Mouse (Mus musculus): ENCODE measurements around the gene Fam102b. TPM values are rescaled to one million over a fixed set of nuclear protein-coding genes. Genes with fewer than 3 reads are reported as not detected.
A peak's percentile ranks its signal among the peaks of the same experiment; 100 is the strongest.

Gene Fam102b
- total RNA-seq, 4 experiments from 2014 or later, result 4.2 to 7.9 (median 5.2) TPM

- no peak for DNase-seq (ENCODE audit: low spot score in 2 of 2)
Observed at GRCm38 (mm10) chr3:109012595-109012994, 14.8 kb downstream of the Fam102b start.

GRCm38 (mm10) chr3:109010489-109011260 lies 16.7 kb downstream of the Fam102b start:
- DNase-seq (ENCODE audit: low spot score in 2 of 2), result no peak

GRCm38 (mm10) chr3:109008180-109008579 lies 19.2 kb downstream of the Fam102b start:
- no peak for DNase-seq (ENCODE audit: low spot score in 2 of 2)

- DNase-seq (ENCODE audit: low spot score in 2 of 2), result no peak
Observed at GRCm38 (mm10) chr3:109005777-109006176, 21.6 kb downstream of the Fam102b start.

GRCm38 (mm10) chr3:108999173-108999572 lies 28.2 kb downstream of the Fam102b start:
- DNase-seq (ENCODE audit: low spot score in 2 of 2), result no peak

- no peak for DNase-seq (ENCODE audit: low spot score in 2 of 2)
Observed at GRCm38 (mm10) chr3:108997762-108998161, 29.6 kb downstream of the Fam102b start.

GRCm38 (mm10) chr3:108997284-108997683 lies 30.1 kb downstream of the Fam102b start:
- no peak for DNase-seq (ENCODE audit: low spot score in 2 of 2)

GRCm38 (mm10) chr3:108995379-108995778 lies 32.0 kb downstream of the Fam102b start:
- DNase-seq (ENCODE audit: low spot score in 2 of 2), result no peak

- DNase-seq (ENCODE audit: low spot score in 2 of 2), result no peak
Observed at GRCm38 (mm10) chr3:108994477-108994876, 32.9 kb downstream of the Fam102b start.

- DNase-seq (ENCODE audit: low spot score in 2 of 2), result peak in 1 of 2 experiments; percentile 15
Observed at GRCm38 (mm10) chr3:108989971-108990548, 37.3 kb downstream of the Fam102b start.

- DNase-seq (ENCODE audit: low spot score in 2 of 2), result no peak
Observed at GRCm38 (mm10) chr3:108987009-108987659, 40.3 kb downstream of the Fam102b start.

GRCm38 (mm10) chr3:108986534-108986933 lies 40.9 kb downstream of the Fam102b start:
- no peak for DNase-seq (ENCODE audit: low spot score in 2 of 2)

GRCm38 (mm10) chr3:108983989-108984388 lies 43.4 kb downstream of the Fam102b start:
- DNase-seq (ENCODE audit: low spot score in 2 of 2), result no peak

GRCm38 (mm10) chr3:108981946-108982345 lies 45.5 kb downstream of the Fam102b start:
- no peak for DNase-seq (ENCODE audit: low spot score in 2 of 2)

GRCm38 (mm10) chr3:108977340-108978030 lies 49.9 kb downstream of the Fam102b start:
- no peak for DNase-seq (ENCODE audit: low spot score in 2 of 2)

GRCm38 (mm10) chr3:108974920-108975485 lies 52.4 kb downstream of the Fam102b start:
- DNase-seq (ENCODE audit: low spot score in 2 of 2), result no peak

- DNase-seq (ENCODE audit: low spot score in 2 of 2), result no peak
Observed at GRCm38 (mm10) chr3:108973980-108974660, 53.3 kb downstream of the Fam102b start.

- no peak for DNase-seq (ENCODE audit: low spot score in 2 of 2)
Observed at GRCm38 (mm10) chr3:108966051-108966450, 61.4 kb downstream of the Fam102b start.

GRCm38 (mm10) chr3:108964361-108965044 lies 62.9 kb downstream of the Fam102b start:
- DNase-seq (ENCODE audit: low spot score in 2 of 2), result no peak

- DNase-seq (ENCODE audit: low spot score in 2 of 2), result no peak
Observed at GRCm38 (mm10) chr3:108963776-108964175, 63.6 kb downstream of the Fam102b start.
